Mouse (Mus musculus) urinary bladder, adult 18-20 months (tissue): ENCODE results near the gene Il17c.

Source experiments
- DNase-seq, 2 experiments: peaks; one replicate each; pipeline ENCODE4 v3.0.0; 2022; ENCODE audit warnings: low spot score in 2 of 2, mixed read lengths in 2 of 2

Gene Il17c

DNA sequence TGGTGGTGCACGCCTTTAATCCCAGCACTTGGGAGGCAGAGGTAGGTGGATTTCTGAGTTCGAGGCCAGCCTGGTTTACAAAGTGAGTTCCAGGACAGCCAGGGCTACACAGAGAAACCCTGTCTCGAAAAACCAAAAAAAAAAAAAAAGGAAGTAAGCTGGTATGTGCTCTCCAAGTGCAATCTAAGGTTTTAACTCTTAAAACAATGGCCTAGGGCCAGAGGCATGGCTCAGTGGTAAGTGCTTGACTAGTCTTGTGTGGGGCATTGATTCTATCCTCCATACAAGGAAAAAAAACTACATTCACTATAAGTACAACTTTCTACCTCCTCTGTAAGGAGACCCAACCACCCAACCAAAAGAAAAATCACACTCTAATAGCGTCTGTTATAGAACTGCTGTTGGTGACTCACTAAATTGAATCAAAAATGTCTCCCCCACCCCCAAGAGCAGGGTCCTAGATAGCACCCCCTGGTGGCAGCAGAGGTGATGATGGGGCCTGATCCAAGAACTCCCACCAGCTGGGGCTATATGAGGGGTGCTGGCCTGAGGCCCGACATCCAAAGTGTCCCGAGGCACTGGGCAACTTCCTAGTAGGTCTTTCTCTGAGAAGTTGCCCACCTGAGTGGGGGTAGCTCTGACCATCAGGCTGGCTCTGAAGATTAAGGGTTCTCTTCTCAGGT lies 37.5 kb downstream of the Il17c start:
- DNase-seq = no peak

DNA sequence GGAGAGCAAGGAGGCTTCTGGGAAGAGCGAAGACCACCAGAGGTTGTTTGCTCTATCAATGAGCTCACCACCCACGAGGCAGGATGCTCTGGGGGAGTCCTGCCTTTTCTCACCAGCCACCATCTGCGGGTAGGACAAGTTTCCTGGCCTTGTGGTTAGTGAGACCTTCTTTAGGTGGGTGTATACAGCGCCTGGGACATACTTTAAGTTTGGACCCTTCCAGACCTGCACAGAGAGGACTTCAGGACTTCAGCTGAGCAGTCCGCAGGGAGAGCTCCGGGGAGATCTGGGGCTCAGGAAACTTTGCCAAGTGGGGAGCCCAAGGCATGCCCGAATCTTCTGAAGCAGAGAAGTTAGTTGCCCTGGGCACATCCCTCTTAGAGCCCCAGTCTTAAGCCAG lies 38.2 kb downstream of the Il17c start:
- DNase-seq = no peak

DNA sequence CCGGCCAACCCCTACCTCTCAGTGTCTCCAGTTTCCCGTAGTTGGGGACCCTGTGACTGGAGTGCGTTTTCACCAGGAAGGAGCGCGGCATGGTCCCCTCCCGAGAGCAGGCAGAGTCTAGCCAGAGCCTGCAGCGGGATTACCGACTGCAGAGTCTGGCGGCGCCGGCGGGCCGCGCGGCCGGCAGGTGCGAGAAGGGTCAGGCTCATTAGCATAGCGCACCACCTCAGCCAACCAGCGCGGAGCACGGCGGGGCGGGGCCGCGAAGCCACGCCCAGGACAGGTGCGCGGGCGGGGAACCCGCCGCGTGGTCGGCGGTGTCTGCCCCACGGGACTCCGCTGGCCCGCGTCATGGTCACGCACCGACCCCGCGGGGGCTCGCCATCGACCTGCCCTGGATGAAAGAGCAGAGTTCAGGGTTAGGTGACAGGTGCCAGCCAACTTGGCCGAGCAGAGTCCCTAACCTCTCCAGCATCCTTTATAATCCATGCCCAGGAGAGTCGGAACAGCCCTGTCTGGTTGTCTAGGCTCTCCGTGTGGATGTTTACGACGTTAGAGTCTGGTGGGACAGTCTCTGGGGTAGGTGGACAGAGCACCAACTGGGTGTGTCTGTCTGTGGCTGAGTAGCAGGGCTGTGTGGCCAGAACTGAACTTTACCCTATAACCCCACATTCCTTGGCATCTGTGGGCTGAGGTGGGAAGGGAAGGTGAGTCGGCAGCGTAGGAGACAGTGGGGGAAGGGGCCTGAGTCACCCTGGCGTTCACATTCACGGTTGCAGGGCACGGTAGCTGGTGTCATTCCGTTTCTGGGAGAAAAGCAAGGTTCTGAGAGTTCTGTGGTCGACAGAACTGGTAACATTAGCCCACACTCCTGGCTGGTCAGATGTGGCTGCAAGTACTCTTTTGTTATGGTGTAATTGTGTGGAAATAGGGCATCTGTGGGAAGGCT lies 39.0 kb downstream of the Il17c start, which contains the start of gene Snai3:
Gene Snai3 (minus strand): TSS at position 210 of the 949 bp plus-strand sequence.
- peak; percentile 65 to 76 for DNase-seq

DNA sequence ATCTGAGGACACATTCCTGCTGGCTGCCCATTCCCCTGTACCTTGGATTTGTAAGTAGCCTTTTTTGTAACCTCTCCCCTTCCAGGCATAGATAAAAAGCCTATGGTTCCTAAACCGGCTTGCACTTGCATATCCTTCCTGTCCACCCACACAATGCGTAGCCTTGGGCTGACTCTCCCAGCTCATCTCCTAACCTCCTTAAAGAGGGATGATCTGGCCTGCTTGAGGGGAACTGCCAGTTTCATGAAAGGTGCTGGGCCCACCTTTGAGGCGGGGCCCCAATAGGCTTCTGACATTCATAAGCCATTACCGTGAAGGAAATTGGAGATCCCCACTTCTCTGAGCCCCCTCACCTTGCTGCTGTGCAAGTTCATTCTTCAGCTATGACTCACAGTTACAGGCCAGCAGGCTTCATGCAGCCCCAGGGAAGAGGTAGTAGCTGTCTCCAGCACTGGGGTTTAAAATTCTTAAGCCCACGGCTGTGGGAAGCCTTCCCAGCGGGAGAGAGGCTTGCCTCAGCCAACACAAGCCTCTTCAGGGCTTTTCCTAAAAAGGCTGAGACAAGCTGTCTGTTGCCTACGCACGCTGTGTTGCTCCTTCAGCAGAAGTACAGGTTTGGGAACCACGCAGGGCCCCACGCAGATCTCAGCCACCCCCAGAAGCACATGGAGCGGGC lies 39.8 kb downstream of the Il17c start:
- DNase-seq = no peak

DNA sequence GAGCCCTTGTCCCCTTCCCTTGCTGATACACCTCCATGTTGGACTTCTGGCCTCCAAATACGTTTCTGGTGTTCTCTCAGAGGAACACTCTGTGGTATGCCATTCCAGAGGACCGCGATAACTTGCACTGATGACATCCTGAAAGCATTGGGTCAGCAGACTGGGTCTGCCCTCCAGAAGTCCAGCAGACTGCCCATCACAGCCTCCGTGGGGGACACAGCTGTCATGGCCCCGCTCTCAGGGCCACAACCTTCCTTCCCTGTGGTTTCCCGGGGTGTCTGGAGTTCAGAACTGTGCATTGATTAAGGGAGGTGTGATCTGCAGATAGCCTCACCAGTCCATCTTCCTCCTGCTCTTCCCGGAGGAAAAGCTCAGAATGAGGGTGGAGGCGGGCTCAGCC lies 40.7 kb downstream of the Il17c start:
- DNase-seq = no peak

DNA sequence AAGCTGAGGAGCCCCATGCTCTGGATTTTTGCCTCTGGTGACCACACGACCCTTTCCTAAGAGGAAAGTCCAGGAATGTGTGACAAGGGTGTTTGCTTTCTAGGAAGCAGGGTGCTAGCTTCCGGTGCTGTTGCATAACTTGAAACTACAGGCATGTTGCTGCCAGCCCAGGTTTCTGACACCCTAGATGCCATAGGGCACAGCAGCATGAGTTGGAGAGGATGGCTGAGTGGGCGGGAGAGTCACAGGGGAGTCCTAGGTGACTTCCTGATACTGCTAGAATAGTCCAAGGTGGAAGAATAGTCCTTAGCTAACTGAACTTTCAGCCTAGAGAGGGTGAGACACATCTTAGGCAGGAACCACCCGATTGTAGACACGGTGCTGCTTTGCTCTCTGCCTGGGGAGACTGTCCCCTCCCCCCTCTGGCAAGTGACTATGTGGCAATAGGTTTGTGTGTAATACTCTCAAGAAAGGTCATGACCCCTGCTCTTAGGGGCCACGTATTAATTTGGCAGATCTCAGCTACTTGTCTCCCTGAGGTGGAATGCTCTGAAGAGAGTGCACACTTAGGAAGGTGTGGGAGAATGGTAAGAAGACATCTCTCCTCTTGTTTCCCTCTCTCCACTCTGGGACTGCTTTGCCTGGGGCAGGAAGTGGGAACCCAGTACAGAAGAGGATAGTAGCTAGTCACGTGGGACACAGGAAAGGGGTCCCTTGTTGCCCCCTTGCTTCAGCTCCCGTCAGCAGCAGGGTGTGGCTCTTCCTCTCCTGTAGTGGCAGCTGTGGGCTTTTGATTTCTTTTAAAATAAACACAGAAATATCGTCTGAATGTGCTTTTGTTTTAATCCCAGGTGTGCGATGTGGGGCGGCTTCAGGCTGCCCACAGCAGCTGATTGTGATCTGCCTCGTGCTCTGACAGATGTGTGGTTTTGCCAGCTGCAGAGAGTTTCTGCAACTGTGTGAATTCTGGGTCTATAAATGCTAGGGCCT lies 42.1 kb downstream of the Il17c start:
- peak in 1 of 2 experiments; percentile 45 for DNase-seq

DNA sequence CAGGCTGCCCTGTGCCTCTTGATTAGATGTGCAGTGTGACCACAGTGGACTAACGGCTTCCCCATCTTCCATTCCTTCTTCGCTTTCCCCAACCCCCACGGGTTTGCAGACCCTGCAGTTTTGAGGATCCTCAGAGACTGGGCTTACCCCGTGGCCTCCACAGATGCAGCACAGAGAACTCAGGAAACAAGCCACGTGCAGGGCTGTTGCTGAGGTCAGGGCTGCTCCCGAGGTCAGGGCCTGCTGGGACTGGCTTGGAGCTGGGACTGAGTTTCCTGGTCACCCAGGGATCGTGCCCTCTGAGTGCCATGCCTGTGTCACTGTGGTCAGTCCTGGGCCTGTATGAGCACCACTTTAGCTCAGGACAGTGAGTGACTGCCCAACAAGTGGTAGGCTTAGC lies 43.2 kb downstream of the Il17c start:
- no peak for DNase-seq

DNA sequence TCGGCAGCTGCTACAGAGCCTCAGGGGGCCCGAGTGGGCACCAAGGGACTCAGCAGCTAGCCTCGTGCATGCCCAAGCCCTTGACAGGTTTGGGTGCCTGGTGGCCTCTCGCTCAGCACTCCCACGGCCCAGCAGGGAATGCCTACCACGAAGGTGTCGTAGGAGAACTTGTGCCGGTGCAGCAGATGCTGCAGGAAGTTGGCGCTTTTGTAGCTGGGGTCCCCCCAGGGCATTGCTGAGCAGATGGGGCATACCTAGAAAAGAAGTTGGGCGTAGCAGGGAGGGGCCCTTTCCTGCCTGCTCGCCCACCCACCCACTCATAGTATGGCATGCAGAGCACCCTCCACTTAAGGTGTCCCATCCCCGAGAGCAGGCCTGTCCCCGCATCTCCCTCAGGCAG lies 46.0 kb downstream of the Il17c start:
- no peak for DNase-seq

DNA sequence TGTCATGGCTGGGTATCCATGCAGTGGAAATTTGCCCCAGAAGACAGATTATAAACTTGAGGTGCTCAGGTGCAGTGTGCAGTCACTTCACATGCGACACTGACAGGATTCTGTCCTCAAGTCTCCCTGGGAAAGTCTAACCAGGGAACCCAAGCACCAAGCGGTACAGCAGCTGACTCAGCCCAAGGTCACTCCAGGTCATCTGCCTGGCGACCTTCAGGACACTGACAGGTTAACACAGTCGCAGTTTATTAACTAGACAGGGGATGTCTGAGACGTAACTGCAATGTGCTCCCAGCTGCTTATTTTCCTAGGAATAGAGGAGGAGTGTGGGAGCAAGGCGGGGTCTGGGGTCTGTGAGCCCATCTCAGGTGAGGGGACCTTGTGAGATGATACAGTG lies 47.6 kb downstream of the Il17c start:
- DNase-seq = no peak

DNA sequence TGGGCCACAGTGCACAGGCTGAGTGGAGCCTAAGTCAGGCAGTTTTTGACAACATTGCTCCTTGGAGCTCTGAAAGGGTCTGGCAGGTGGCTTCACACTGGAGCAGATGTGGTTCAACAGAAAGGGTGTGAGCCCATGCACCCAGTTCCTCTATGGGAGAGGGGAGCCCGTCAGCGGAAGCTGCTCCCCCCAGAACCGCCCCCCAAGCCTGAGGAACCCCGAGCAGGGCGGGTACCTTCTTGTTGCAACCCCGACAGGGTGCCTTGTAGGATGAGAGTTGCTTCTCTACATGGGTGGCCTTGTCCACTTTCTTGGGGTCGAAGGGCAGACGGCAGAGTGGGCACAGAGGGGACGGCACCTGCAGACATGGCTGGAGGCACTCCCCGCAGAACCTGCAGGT lies 48.1 kb downstream of the Il17c start:
- DNase-seq = no peak

DNA sequence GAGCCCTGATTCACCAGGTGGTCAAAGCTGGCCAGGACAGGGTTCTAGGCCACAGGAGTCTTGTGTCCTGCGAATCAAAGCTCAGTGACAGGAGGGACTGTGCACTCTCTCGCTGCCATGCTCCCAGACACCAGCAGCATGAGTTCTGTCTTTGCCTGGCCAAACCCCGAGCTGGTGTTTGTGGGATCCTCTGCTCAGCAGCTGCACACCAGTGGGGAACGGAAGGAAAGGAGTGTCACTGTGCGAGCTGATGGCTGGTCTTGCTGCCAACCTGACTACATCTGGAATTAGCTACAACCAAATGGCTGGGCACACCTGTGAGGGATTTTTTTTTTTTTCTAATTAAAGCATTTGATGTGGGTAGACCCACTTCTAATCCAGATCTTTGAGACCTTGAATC lies 48.9 kb downstream of the Il17c start:
- no peak for DNase-seq
